ENCODE assay signal across 8 mouse cellular contexts in genomic region chr16:25349626-25350025, GRCm38 (mm10).
DNase-seq lines count a peak whose midpoint lies in the region; ATAC-seq and TF ChIP-seq lines count a peak whose summit lies in the region.

No protein-coding gene starts in this region.

- peak; percentile 61 for DNase-seq in 416B (ENCODE audit: low read depth)
- DNase-seq in adrenal gland, adult 2 months = peak; percentile 61
- peak; percentile 79 for DNase-seq in embryo, embryonic 11 days
- DNase-seq in gastrocnemius, postnatal 4 days (ENCODE audit: low spot score in 2 of 2) = peak; percentile 19 to 59
- peak; percentile 75 for DNase-seq in kidney, postnatal 14 days
- DNase-seq in liver, postnatal 0 days = peak; percentile 43
- peak; percentile 41 for DNase-seq in ovary, postnatal 36 days (ENCODE audit: low spot score)
- DNase-seq in urinary bladder, adult 2 months (ENCODE audit: low spot score) = peak; percentile 27

- TF ChIP-seq EP300 in liver, postnatal 0 days (IDR thresholded peaks at IDR 0.05; ENCODE audit: low read depth) = no peak

- no peak overlapping the region for H3K9ac ChIP-seq in liver, postnatal 0 days (replicated peaks)

- no peak overlapping the region for H3K4me2 ChIP-seq in liver, postnatal 0 days (ENCODE audit: low read depth, low read length)

- no peaks in the 10 kb centered on the region for H3K27me3 ChIP-seq in liver, postnatal 0 days (ENCODE audit: insufficient read depth, low read length)

- no peak overlapping the region for H3K4me3 ChIP-seq in liver, postnatal 0 days (ENCODE audit: low read depth, low read length)

- peak; percentile 71 for TF ChIP-seq CTCF in liver, postnatal 0 days (IDR thresholded peaks at IDR 0.05; ENCODE audit: low read depth)

- ATAC-seq in liver, postnatal 0 days = no peak

- H3K9me3 ChIP-seq in liver, postnatal 0 days (ENCODE audit: low read length) = no peaks in the 10 kb centered on the region

- H3K36me3 ChIP-seq in liver, postnatal 0 days (replicated peaks; ENCODE audit: insufficient read depth, low read length) = no peaks in the 10 kb centered on the region

- no peaks in the 10 kb centered on the region for H3K4me1 ChIP-seq in liver, postnatal 0 days (ENCODE audit: insufficient read depth)

- WGBS in liver, postnatal 0 days (ENCODE audit: insufficient replicate concordance) = 3% methylated on average over 3 of the region's 3 CpGs

- no peak overlapping the region for H3K27ac ChIP-seq in liver, postnatal 0 days (ENCODE audit: low read depth)

Comparison
In these comparisons a context has a peak if more than half of its experiments do, and no peak if none do; other contexts are left out.
1. DNase-seq: peak in every context shown above with its lines; median percentile 79 in embryo, embryonic 11 days; 75 in kidney, postnatal 14 days; 61 in 416B; 61 in adrenal gland, adult 2 months; 43 in liver, postnatal 0 days; 41 in ovary, postnatal 36 days; 39 in gastrocnemius, postnatal 4 days; 27 in urinary bladder, adult 2 months.